Mouse (Mus musculus) hindbrain, embryonic 11.5 days (tissue): ENCODE measurements around the gene Lamb1. TPM values are rescaled to one million over a fixed set of nuclear protein-coding genes. Genes with fewer than 3 reads are reported as not detected.

Experiments used
- ATAC-seq: fragments of 200-750 bp; cut with Nextera tagmentation; 2 replicates; pipeline ENCODE4 v1.8.0; 2017; ENCODE audit warnings: mild to moderate bottlenecking, moderate TSS enrichment, moderate library complexity; ENCODE audit not compliant: low FRiP score
- DNase-seq: peaks from one replicate; pipeline ENCODE4 v3.0.0-alpha.2; 2015; ENCODE audit warnings: low spot score
- H3K27ac ChIP-seq: fragments of 300-500 bp; sonication (generic); 2 replicates; pipeline ENCODE4 v1.5.1; 2014; ENCODE audit warnings: mild to moderate bottlenecking, low read depth, low read length
- H3K27me3 ChIP-seq: fragments of 300-500 bp; sonication (generic); 2 replicates; pipeline ENCODE4 v1.6.1; 2014; ENCODE audit warnings: mild to moderate bottlenecking, low read length, moderate library complexity, mixed read lengths; ENCODE audit not compliant: control insufficient read depth, insufficient read depth
- H3K36me3 ChIP-seq: fragments of 300-500 bp; sonication (generic); 2 replicates; pipeline ENCODE4 v1.6.1; 2014; ENCODE audit warnings: mild to moderate bottlenecking, low read length, moderate library complexity, mixed read lengths; ENCODE audit not compliant: control insufficient read depth, insufficient read depth
- H3K4me1 ChIP-seq: fragments of 300-500 bp; sonication (generic); replicated peaks from 2 replicates; pipeline ENCODE4 v1.6.1; 2014; ENCODE audit warnings: low read length, mixed read lengths; ENCODE audit not compliant: control insufficient read depth, insufficient read depth
- H3K4me2 ChIP-seq: fragments of 300-500 bp; sonication (generic); replicated peaks from 2 replicates; pipeline ENCODE4 v1.6.1; 2014; ENCODE audit warnings: mild to moderate bottlenecking, low read depth, low read length
- H3K4me3 ChIP-seq: fragments of 300-500 bp; sonication (generic); 2 replicates; pipeline ENCODE4 v1.5.1; 2014; ENCODE audit warnings: low read depth, low read length
- H3K9ac ChIP-seq: fragments of 300-500 bp; sonication (generic); 2 replicates; pipeline ENCODE4 v1.6.1; 2014; ENCODE audit warnings: low read depth, low read length
- H3K9me3 ChIP-seq: fragments of 300-500 bp; sonication (generic); 2 replicates; pipeline ENCODE4 v1.6.1; 2016; ENCODE audit warnings: low read length; ENCODE audit not compliant: control insufficient read depth
- WGBS: fragments of 180-500 bp; shearing (Covaris S2); extraction: QIAGEN DNeasy Blood & Tissue Kit; methylation state at CpG from one replicate; pipeline ENCODE4 v1.1.7; 2014; 5-methylcytosine and 5-hydroxymethylcytosine counted together
- polyA plus RNA-seq: library from polyadenylated mRNA; unstranded; fragments of >200 nt; fragmentation: Nextera tagmentation; extraction: Ambion mirVana; gene quantifications from 2 replicates; pipeline ENCODE4 v1.2.1, GENCODE M21; 2014

Gene Lamb1
- polyA plus RNA-seq, 1 experiment from 2014 or later = 21.2 TPM

DNA sequence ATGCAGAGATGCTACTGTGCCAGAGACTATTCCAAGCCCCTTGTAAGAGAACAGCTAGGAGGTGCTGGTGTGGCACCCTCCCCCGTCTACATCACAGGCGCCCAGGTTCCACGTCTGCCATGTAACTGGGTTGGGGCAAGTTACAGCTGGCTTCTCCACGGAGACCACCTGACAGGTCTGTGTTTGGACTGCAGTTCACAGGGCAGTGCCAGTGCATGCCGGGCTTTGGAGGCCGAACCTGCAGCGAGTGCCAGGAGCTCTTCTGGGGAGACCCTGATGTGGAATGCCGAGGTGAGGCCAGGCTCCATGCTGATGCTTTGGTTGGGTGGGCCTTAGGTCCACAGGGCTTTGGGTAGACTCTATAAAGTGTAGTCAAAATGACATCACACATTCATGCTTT is 42.7 kb downstream of the Lamb1 start:
- ATAC-seq = no peak
- no peaks in the 10 kb centered on the region for H3K27me3 ChIP-seq
- H3K27ac ChIP-seq = no peak overlapping the region
- H3K36me3 ChIP-seq = no peaks in the 10 kb centered on the region
- WGBS = 92% methylated on average over 8 of the region's 8 CpGs
- H3K4me3 ChIP-seq = no peak overlapping the region
- no peak overlapping the region for H3K4me2 ChIP-seq
- no peaks in the 10 kb centered on the region for H3K9me3 ChIP-seq
- no peak for DNase-seq
- 0 out of 2 replicates have a peak, but pooled peaks cover 2% of the 10 kb centered on the region for H3K4me1 ChIP-seq
- no peak overlapping the region for H3K9ac ChIP-seq

DNA sequence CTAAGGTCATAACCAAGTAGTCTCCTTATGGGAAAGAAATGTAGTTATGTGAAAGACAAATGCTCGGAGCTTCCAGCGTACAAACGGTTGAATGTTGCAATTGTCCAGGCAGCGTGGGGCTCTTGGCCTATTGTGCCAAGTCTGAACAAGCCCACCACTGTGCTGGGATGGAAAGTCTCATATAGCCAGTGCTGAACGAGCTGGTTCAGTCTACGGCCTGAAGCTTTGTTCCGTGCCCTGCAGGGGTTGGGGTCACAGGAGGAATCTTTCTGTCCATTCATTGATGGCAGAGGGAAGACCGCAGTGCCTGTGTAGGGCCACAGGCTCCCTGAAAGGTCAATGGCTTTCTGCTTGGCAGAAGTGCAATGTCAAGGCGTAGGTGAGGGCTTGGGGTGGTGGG is 45.7 kb downstream of the Lamb1 start:
- Histone ChIP-seq H3K4me2 (no peak overlapping the region), H3K4me3 (no peak overlapping the region), H3K27me3 (no peaks in the 10 kb centered on the region), H3K9me3 (no peaks in the 10 kb centered on the region), H3K27ac (no peak overlapping the region), H3K4me1 (0 out of 2 replicates have a peak, but pooled peaks cover 2% of the 10 kb centered on the region), H3K9ac (no peak overlapping the region), H3K36me3 (no peaks in the 10 kb centered on the region)
- ATAC-seq = no peak
- WGBS = 35% methylated on average over 9 of the region's 9 CpGs
- DNase-seq = peak; percentile 28

DNA sequence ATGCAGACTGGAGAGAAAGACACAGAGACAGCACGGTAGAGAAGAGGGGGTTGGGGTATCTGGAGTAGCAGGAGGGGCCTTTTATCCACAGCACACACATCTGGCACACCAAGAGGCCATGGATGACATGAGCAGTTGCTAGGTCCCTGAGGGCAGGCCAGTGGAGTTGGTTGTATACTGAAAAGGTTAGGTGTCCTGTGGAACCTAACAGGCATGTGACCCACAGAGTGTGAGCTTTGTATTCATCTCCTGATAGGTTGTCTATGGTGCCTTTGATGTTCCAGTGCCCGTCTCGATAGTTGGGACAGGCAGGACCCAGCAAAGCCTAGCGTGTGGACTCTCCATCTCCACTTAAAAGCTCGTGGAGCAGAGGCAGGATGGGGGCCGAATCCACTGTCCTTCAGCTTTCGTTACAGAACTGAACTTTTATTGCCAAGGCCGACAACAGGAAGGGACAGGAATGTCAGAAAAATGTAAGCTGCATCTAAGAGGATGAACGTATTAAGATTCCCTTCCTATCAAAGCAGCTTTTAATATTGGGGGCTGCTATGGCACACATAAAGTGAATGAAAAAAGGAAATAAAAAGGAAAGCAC is 46.7 kb downstream of the Lamb1 start:
- 84% methylated on average over 9 of the region's 9 CpGs for WGBS
- DNase-seq (no peak), ATAC-seq (no peak)
- Histone ChIP-seq H3K9me3 (no peaks in the 10 kb centered on the region), H3K4me2 (no peak overlapping the region), H3K27ac (no peak overlapping the region), H3K4me1 (0 out of 2 replicates have a peak, but pooled peaks cover 2% of the 10 kb centered on the region), H3K4me3 (no peak overlapping the region), H3K9ac (no peak overlapping the region), H3K27me3 (no peaks in the 10 kb centered on the region), H3K36me3 (no peaks in the 10 kb centered on the region)

DNA sequence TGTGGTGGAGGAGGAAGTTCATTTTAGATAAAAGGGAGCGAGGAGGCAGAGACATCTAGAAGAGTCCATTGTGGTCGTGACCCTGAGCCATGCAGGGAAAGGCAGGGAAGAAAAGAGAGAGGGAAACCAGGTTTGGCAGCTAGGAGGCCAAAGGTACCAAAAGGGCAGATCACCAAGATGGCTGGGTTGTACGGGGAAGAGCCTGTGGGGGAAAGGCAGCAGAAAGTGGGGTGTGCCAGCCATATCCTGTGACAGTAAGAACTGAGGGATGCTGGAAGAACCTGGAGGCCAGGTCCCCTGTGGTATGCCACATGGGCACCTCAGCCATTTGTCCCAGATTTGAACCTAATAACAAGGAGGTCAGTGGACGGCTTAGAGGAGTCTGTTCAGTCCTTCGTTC is 47.2 kb downstream of the Lamb1 start:
- Histone ChIP-seq H3K9me3 (no peaks in the 10 kb centered on the region), H3K36me3 (no peaks in the 10 kb centered on the region), H3K4me1 (0 out of 2 replicates have a peak, but pooled peaks cover 2% of the 10 kb centered on the region), H3K4me2 (no peak overlapping the region), H3K27me3 (no peaks in the 10 kb centered on the region), H3K9ac (no peak overlapping the region), H3K27ac (no peak overlapping the region), H3K4me3 (no peak overlapping the region)
- DNase-seq (no peak), ATAC-seq (no peak)
- 89% methylated on average over 5 of the region's 5 CpGs for WGBS

DNA sequence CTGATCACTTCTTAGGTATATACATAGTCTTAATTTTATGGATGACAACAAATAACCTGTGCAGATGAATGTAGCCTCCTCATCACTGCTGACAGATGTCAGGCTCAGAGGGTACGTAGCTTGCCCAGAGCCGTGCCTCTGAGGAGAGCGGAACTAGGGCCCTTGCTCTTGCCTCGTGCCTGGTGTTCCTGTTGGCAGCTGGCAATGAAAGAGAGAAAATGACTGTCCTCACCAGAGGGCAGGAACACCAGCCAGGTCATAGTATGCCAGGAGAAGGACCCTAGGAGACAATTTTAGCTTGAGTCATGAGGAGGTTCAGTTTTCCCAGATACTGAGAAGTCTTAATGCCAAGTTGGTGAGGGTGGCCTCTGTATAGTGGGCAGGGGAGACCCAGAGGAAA is 48.1 kb downstream of the Lamb1 start:
- Histone ChIP-seq H3K4me2 (no peak overlapping the region), H3K4me3 (no peak overlapping the region), H3K9me3 (no peaks in the 10 kb centered on the region), H3K4me1 (0 out of 2 replicates have a peak, but pooled peaks cover 2% of the 10 kb centered on the region), H3K9ac (no peak overlapping the region), H3K27ac (no peak overlapping the region), H3K36me3 (no peaks in the 10 kb centered on the region), H3K27me3 (no peaks in the 10 kb centered on the region)
- ATAC-seq (no peak), DNase-seq (no peak)
- 91% methylated on average over 4 of the region's 4 CpGs for WGBS

DNA sequence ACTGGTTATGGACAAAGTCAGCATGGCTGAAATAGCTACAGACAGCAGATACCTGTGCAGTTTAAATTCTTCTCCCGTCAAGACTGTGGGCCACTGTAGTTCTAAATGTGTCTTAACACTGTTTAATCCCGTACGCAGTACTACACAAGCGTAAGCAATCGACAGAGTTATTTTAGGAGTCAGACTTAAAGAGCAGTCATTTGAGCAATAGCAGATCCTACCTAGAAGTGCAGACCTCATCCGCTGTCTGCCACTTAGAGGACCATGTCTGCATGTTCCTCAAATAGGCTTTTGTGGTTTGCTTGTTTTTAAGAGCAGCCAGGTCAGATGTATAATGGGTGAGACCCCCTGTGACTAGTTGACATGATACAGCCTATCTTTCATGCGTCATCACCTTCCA is 49.3 kb downstream of the Lamb1 start:
- 95% methylated on average over 7 of the region's 7 CpGs for WGBS
- no peak overlapping the region for H3K4me3 ChIP-seq
- H3K9ac ChIP-seq = no peak overlapping the region

DNA sequence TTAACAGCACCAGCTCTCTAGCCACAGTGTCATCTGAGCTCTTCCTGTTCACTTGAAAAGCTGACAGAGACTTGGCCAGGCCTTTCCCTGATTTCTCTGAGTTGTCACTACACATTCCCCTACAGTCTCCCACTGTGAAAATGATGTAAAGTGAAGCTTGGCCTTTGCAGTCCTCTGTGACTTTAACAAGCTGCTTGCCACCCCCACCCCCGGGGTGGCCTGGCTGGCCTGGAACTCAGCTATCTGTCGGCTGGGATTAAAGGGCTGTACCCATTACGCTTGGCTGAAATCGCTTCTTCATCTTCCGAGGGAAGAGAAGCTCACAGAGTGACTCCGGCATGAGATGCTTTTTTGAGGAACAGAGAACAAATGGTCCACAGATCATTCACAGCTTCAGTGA is 50.9 kb downstream of the Lamb1 start:
- no peak overlapping the region for H3K4me3 ChIP-seq
- H3K36me3 ChIP-seq = no peaks in the 10 kb centered on the region
- H3K9ac ChIP-seq = no peak overlapping the region
- DNase-seq (no peak), ATAC-seq (no peak)
- 67% methylated on average over 6 of the region's 6 CpGs for WGBS
- no peaks in the 10 kb centered on the region for H3K9me3 ChIP-seq
- no peak overlapping the region for H3K4me2 ChIP-seq
- no peak overlapping the region for H3K27ac ChIP-seq
- no peaks in the 10 kb centered on the region for H3K4me1 ChIP-seq
- no peaks in the 10 kb centered on the region for H3K27me3 ChIP-seq

More for the DNA sequence above, 49.3 kb downstream of the Lamb1 start:
- Histone ChIP-seq H3K27me3 (no peaks in the 10 kb centered on the region), H3K27ac (no peak overlapping the region), H3K4me2 (no peak overlapping the region), H3K9me3 (no peaks in the 10 kb centered on the region), H3K4me1 (0 out of 2 replicates have a peak, but pooled peaks cover 2% of the 10 kb centered on the region), H3K36me3 (no peaks in the 10 kb centered on the region)
- ATAC-seq (no peak), DNase-seq (no peak)

DNA sequence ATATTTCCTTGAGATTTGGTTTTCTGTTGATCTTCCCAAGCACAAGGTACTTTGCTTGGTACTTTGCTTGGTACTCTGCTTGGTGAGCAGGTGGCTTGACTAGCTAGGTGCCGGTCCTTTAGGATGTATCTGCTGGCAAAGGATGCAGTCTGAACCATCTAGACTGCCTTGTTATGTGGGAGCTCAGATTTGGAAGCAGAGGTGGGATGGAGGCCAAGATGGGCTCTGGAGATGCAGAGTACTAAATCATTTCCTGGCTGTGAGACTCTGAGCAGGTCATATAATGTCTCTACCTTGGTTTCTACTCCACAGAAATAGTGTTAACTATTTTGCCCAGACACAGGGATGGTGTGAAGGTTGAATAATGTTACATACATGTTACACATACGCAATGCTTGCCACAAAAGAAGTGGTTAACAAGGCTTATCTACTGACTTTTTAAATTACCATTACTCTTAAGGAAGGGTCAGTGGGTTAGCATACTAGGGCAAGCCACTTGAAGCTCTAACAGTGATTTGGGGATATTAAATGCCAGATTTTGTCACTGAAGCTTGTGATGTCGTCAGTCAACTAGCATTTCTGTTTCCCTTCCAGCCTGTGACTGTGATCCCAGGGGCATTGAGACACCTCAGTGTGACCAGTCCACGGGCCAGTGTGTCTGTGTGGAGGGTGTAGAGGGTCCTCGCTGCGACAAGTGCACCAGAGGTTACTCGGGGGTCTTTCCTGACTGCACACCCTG is 52.8 kb downstream of the Lamb1 start:
- H3K36me3 ChIP-seq = no peaks in the 10 kb centered on the region
- 92% methylated on average over 7 of the region's 7 CpGs for whole genome bisulfite sequencing
- no peaks in the 10 kb centered on the region for H3K4me1 ChIP-seq
- no peak for DNase-seq
- H3K4me2 ChIP-seq = no peak overlapping the region
- H3K4me3 ChIP-seq = no peak overlapping the region
- no peaks in the 10 kb centered on the region for H3K27me3 ChIP-seq
- H3K27ac ChIP-seq = no peak overlapping the region
- H3K9ac ChIP-seq = no peak overlapping the region
- no peak for ATAC-seq
- no peaks in the 10 kb centered on the region for H3K9me3 ChIP-seq

DNA sequence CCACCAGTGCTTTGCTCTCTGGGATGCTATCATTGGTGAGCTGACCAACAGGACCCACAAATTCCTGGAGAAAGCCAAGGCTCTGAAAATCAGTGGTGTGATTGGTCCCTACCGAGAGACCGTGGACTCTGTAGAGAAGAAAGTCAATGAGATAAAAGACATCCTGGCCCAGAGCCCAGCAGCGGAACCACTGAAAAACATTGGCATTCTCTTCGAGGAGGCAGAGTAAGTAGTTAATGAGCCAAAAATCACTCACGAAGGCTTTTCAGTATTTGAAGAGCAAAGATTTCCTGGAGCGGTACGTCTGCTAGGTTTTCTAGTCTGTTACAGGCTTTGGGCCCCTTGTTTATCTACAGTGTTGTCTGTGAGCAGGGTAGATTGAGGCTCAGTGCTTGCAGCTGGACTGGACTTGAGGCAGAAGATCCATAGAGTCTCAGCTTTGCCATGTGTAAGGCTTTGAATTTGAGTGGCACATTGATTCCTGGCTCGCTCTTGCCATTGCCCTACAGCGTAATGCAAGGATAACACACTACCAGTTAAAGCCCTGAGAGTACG is 53.5 kb downstream of the Lamb1 start:
- Histone ChIP-seq H3K27me3 (no peaks in the 10 kb centered on the region), H3K36me3 (no peaks in the 10 kb centered on the region), H3K4me1 (no peaks in the 10 kb centered on the region), H3K9ac (no peak overlapping the region), H3K4me3 (no peak overlapping the region), H3K9me3 (no peaks in the 10 kb centered on the region), H3K4me2 (no peak overlapping the region), H3K27ac (no peak overlapping the region)
- no peak for DNase-seq
- 90% methylated on average over 10 of the region's 10 CpGs for WGBS
- no peak for ATAC-seq
